Mouse (Mus musculus): Measurements from ENCODE around the gene Nosip. TPM values are rescaled to one million over a fixed set of nuclear protein-coding genes. Genes with fewer than 3 reads are reported as not detected.
"Not testable (repeated sequence)": the region's sequence is repeated elsewhere in the genome, so short reads cannot be mapped to it uniquely, and the experiment has no call there.

The Nosip gene
- polyA plus RNA-seq (2012; rRNA removed): 81.7 and 86.5 TPM in 2 replicates

DNA sequence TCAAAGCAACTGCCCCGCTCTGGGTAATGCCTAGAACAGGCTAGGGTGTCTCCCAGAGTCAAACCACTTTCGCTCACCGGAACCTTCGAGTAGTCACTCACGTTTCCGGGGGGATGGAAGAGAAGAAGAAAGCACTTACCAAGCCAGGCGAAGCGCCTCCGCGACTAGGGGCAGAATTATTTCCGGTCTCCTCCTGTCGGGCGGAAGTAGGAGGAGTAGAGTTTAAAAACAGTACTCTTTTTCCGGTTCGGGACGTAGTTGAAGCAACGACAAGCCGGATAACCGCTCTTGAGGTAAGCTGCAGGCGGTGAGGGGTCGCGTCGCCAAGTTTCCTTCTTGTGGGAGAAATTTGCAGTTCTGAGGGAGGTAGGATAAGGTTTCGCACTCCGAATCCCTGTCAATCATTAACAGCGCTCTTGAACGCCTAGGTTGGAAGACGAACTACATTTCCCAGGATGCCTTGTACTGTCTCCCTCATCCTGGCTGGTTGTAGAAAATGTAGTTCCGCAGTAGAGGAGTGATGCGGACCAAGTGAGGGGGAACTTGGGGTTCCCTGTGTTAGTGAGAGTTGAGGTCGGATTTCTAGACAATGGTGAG is at the start of gene Nosip, which contains the start of gene Prrg2:
Gene Nosip (plus strand): TSS at position 191 of the 597 bp plus-strand sequence.
Gene Prrg2 (minus strand): TSS at position 439 of the 597 bp plus-strand sequence.
- peak; percentile 93 to 98 for DNase-seq (ENCODE audit: extremely low spot score in 1 of 2, low spot score in 1 of 2)

DNA sequence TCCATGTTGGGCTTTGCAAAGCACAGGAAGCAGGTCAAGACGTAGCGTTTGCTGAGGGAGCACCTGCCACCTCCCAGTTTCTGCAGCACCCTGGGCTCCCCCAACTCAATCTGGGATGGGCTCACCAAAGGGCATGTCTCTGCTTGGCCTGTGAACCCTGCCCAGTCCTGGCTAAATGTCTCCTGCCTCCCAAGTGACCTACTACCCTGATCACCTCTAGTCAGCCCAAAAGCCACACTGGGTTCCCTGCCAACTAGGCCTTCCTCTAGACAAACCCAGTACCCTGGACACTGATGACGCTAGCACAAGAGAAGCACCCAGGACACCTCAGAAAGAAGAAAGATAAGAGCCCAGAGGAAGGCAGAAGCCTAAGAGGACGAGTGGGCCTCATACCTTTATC is 49.4 kb upstream of the Nosip start:
- DNase-seq (ENCODE audit: extremely low spot score in 1 of 2, low spot score in 1 of 2): no peak

DNA sequence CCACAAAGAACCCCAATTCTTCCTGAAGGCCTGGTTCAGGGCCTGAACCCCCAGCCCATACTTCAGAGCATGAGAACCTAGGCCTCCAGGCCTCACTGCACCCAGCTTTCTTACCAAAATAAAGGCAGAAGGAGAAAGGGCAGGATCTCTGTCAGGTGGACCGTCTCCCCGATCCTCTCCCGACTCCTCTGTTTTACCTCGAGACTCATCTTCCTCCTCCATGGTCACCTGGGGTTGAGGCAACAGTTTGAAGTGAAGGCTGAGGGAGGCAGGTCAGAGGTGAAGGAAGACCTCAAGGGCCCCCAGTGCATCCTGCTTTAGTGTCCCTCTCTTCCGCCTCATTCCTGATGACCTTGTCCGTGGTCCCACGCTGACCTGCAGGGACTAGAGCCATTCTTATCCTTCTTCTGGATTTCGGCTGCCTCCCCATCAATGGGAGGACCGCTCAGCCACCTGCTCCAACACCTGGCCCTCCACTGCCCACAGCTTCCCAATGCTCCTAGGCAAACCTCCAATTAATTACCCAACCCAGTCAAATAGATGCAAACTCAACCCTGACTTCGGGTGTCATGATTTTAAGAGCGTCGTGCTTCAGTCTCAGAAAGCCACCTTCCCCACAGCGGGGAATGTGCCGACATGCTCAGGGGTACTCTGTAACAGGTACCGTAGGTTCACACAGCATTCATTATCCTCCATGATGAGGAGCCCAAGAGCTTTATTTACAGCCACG is 48.7 kb upstream of the Nosip start:
- DNase-seq (ENCODE audit: extremely low spot score in 1 of 2, low spot score in 1 of 2): no peak

DNA sequence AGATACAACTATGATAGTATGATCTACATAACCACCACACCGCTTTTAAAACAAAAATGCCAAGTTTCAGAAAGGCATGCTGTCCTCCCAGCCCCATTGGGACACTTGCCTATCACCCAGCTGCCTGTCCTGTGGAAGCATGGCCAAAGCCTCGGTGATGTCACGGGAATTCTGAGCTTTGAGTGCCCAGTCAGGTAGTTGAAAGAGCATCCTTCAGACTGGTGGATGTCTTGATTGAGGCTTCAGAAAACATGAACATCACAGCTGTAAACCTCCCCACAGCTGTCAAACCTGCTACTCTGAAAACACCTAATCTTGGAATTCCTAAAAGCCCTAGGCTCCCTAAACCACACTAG is 48.2 kb upstream of the Nosip start:
- DNase-seq (ENCODE audit: extremely low spot score in 1 of 2, low spot score in 1 of 2): no peak

DNA sequence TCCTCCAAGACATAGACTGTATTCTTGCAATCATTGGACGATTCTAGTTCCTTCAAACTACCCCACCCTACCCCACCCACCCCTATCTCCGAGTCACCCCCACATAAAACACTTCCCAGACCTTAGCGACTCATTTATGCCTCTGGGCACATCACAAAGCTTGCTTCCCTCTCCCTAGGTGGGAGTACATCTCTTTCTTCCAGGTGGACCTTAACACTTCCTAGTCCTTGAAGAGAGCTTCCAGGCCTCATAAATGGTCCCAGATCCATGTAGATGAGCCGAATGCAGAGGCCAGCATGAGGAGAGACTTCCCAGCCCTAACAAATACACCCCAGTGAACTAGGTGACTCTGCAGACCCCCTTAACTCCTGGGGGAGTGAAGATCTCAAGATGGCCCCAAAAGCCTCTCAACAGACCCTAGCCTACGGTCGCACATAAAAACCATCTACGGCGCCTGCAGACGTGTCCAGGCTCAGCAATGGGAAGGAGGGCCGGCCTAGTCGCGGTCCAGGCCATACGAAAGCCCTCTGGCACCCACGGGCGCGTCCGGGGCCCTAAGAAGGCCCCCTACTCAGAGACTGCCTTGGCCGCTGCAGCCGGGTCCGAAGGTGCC is 46.8 kb upstream of the Nosip start:
- no peak for DNase-seq (ENCODE audit: extremely low spot score in 1 of 2, low spot score in 1 of 2)

DNA sequence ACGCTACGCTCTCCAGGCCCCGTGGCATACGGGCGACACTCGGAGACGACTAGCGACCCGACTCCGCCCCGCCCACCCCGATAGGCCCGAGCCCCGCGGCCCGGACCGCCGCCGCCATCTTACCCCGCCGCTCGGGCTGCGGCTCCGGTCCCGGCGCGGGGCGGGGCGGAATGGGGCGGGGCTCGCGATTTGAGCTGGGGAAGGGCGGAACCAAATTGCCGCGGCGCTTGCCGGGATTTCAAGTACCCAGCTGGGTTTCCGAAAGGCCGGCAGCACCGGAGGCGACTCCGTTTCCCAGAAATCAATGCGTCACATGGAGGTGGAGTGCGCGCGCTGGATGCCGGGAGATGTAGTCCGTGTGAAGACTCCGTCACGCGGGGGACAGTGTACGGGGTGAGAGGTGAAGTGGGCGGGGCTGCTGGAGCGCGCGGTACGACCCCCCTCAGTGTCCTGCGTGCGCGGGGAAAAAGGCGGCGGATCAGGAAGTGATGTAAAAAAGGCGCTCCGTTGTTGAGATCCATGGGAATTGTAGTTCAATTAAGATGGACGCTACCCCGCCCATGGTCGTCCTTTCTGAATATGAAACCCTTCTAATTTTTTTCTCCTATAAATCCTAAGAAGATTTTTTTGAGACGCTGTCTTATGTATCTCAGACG is 46.1 kb upstream of the Nosip start, which contains the start of gene Scaf1:
Gene Scaf1 (minus strand): TSS at position 407 of the 656 bp plus-strand sequence.
- peak; percentile 100 for DNase-seq (ENCODE audit: extremely low spot score in 1 of 2, low spot score in 1 of 2)

DNA sequence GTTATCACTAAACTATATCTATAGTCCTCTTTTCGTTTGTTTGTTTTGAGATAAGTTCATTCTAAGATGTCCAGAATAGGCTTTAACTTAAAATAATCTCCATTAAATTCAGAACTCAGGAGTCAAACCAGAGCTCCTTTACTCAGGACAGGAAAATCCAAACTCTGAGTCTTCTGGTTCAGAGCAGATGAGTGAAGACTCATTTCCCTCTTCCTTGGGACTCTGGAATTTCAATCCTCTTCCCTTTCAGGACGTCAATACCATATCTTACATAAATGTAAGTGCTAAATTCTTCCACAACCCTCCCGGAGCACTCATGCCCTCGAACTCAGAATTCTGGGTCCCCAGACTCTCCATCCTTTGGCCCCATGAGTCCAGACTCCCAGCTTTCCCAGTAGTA is 45.5 kb upstream of the Nosip start:
- DNase-seq (ENCODE audit: extremely low spot score in 1 of 2, low spot score in 1 of 2): no peak

DNA sequence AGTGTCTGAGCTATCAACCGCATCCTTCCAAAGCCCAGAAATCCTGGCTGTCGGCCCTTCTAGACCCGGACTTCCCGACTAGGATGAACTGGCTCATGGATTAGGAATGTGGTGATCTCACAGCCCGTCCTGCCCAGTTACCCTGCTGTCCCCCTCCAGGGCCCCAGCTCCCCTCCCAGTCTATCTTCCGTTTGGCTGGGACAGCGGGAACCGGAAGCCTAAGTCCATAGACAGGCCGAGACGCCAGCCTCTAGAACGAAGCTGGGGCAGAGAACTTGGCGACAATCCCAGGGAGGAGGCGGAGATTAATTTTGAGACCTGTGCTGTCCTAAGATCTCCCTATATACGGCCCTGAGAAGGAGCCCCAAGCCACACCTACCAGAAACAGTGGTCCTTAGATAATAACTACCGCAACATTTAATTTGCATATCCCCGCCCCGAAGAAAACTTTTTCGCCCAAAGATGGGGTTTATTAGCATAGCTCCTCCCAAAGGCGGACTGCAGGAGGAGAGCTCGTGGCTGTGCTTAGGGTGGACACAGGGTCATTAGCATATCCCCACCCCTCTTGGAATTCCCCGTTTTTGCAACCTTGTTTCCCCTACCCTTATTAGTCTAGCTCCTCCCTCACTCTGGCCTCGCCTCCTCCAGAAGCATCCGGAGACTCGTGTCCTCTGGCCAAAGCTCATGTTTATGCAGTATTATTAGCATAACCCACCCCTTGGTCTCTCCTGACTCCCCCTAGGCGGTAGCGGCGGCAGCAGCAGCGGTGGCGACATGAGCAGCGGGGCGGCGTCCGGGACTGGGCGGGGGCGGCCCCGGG is 44.8 kb upstream of the Nosip start, which contains the start of gene Rras:
Gene Rras (plus strand): TSS at position 720 of the 820 bp plus-strand sequence.
- DNase-seq (ENCODE audit: extremely low spot score in 1 of 2, low spot score in 1 of 2): peak; percentile 87 to 93

DNA sequence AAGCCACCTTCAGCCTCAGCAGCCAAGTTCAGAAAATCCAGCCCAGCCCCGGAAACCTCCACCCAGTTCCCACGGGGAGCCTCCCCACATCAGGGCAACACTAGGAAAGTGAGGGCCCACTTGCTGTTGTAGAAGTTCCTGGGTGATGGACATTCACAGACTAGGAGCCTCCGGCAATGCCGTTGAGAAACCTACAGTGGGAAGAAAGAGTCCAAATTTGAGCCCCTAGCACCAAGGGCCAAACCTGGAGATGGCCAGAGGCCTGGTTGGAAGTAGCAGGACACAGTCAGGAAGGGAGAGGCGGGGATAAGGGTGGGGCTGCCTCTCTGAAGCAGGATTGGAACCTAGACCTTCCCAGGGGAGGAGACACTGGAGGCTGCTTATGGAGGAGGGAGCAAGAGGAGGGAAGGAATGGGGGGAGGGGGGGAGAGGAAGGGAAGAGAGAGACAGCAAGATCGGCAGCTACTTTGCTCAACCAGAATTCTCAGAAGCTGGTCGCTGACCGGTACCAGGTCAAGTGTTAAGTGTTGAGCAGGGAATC is 43.1 kb upstream of the Nosip start:
- peak in 1 of 2 experiments; percentile 34 for DNase-seq (ENCODE audit: extremely low spot score in 1 of 2, low spot score in 1 of 2)

DNA sequence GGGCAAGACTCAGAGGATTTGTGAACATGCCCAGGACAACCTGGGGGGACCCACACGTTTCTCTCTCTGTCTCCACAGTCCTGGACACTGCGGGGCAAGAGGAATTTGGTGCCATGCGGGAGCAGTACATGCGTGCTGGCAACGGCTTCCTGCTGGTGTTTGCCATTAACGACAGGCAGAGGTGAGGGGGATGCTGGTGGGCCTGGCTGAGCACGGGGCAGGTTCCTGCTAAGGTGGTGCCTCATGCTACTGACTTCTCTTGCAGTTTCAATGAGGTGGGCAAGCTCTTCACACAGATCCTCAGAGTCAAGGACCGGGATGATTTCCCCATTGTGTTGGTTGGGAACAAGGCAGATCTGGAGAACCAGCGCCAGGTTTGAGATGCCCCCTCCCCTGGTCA is 42.0 kb upstream of the Nosip start:
- no peak for DNase-seq (ENCODE audit: extremely low spot score in 1 of 2, low spot score in 1 of 2)

DNA sequence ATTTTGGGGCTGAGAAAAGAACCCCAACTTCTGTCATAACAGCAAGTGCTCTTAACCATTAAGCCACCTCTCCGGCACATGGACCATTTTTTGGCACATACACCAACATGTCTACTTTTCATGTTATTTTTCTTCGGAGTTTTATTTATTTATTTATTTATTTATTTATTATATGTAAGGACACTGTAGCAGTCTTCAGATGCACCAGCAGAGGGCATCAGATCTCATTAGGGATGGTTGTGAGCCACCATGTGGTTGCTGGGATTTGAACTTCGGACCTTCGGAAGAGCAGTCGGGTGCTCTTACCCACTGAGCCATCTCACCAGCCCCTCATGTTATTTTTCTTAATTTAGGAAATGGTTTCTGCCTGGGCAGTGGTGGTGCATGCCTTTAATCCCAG is 38.5 kb upstream of the Nosip start:
- DNase-seq (ENCODE audit: extremely low spot score in 1 of 2, low spot score in 1 of 2): not testable (repeated sequence)

DNA sequence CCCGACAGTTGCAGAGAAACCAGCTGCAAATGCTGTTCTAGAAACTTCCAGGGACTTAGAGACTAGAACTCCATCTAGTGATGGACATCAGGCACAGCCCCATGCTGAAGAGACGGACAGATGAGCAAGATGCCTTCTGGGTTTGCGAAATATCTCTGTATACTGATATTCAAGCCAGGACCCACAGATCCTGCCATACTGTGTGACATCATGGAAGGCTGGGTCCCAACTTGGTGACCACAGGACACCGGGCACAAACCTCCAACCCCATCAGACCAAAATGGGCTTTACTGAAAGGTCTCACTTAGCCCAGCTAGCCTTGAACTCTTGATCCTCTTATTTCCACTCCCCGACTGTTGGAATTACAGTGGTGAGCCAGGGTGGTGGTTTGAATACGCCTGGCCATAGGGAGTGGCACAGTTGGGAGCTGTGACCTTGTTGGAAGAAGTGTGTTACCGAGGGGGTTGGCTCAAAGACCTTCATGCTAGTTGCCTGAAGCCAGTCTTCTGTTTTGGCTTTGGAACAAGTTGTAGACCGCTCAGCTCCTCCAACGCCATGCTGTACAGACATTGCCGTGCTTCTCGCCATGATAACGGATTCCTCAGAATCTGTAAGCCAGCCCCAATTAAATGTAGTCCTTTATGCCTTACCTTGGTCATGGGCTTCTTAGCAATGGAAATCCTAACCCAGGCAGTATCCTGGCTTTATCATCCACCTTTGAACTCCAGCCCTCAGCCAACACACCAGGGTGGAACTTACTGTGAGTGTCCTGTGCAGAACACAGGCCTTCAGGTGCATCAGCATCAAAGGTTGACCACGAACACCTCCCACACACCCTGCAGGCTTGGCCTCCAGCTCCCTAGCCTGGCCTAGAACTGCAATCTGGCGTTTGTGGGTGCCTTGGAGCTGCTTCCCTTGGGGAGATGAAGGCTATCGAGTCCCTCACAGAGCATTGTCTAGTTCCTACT is 37.7 kb upstream of the Nosip start:
- DNase-seq (ENCODE audit: extremely low spot score in 1 of 2, low spot score in 1 of 2): no peak

DNA sequence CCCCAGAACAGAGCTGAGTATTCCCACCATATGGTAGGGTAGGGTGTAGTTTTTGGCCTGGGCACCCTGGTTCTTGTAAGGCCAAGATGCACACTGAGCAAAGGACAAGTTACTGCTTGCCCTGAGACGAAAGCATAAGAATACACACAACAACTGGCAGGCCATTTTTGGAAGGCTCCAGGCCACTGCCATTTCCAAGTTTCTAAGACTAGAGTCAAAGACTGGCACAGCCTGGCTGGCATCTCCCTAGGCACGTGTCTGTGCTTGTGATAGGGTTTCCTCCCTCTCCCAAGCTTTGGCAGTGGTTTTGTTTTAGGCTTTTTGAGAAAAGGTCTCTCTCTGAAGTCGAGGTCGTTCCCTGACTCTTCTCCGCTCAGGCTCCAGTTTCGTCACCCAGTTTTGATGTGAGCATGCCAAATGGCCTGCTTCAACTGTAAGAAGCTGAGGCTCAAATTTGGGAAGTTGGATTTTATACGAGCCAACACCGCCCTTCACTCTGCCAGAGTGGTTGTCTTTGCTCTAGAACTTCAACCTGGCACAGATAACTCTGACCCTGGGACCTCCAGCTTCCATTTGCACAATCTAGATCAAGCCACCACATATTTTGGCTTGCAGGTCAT is 36.5 kb upstream of the Nosip start:
- DNase-seq (ENCODE audit: extremely low spot score in 1 of 2, low spot score in 1 of 2): no peak

DNA sequence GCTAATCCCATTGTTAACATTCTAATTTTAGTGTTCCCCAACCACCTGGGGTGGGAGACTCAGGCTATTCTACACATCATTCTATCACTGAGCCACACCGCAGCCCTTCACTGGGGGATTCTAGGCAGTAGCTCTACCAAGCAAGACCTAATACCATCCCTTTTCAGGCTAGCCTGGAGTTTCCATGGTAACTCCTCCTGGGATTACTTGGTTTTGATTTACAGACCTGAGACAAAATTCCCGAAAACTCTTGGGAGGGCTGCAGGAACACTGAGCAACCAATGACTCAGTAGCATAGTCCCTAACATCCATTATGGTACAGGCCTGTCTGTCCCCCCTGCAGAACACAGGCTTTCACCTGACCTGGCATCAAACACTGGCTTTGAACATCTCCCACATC is 36.0 kb upstream of the Nosip start:
- no peak for DNase-seq (ENCODE audit: extremely low spot score in 1 of 2, low spot score in 1 of 2)

DNA sequence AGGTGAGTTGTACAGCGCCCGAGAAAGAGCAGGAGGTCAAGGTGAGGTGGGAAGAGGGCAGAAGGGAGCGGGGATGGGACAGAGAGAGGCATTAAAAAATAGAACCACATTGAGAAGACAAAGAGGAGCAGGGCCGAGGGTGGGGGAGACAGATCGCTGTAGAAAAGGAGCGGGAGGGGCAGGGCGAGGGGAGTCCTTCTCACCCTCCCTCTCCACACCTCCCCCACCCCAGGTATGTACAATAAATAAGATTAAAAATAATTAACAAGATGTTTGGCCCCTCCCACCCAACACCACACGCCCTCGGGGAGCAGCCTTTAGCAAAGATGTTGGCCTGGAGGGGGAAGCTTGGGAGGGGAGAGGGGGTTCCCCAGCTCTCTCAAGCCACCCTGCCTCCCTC is 34.5 kb upstream of the Nosip start:
- DNase-seq (ENCODE audit: extremely low spot score in 1 of 2, low spot score in 1 of 2): no peak

DNA sequence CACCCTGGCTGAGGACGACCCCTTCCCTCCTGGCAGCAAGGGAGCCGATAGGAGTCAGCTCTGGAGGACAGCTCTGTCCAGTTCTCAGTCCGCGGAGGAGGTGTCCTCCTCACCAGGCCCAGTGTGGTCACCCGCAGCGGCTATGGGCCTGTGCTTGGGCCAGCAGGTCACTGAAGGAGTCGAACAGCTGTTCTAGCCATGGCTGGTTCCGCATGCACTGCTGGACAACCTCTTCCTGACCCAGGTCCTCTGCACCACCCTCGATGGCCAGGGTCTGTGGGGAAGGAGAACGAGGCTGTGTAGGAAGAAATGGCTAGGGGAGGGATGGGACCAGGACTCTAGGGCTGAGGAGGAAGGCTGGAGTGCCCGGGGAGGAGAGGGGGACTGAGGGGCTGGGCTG is 33.9 kb upstream of the Nosip start:
- DNase-seq (ENCODE audit: extremely low spot score in 1 of 2, low spot score in 1 of 2): no peak

DNA sequence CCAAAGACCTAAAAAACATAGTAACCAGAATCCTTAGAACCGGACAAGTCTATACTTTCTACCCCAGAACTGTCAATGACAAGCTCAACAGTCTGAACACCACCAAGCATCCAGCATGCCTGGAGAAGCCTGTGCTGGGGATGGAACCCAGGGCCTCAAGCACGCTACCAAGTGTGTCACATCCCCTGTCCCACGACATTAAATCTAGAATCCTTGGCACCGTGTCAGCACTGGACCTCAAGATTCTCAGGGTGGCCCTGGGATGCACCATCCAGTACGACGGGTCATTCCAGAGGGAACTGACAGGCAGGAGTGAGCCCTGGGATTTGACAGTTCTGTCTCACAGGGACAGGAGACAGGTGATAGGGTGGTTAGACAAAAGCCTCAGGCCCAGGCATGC is 32.2 kb upstream of the Nosip start:
- DNase-seq (ENCODE audit: extremely low spot score in 1 of 2, low spot score in 1 of 2): no peak

DNA sequence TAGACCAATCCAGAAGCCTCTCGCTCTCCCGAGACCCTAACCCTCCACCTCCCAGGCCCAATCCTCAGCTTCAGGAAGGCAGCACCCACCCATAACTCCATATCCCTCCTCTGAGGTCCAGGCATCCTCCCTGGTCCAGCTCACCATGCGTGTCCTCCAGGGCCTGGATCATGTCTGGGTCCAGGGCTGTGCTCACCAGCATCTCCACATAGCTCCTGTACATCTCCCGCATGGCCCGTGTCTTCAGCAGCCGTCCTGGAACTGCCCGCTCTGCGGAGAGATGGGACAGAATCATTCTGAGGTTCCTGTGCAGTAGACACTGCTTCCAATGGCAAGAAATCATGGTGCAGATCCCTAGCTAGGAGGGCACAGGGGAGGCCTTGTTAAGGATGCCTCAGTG is 31.4 kb upstream of the Nosip start:
- DNase-seq (ENCODE audit: extremely low spot score in 1 of 2, low spot score in 1 of 2): no peak
